Mouse (Mus musculus) liver, adult 2 months (tissue): ENCODE results near the gene Sf3b4.

ENCODE experiments used
- CTCF ChIP-seq: fragments of 200-500 bp; IDR thresholded peaks from 2 replicates; pipeline ENCODE4 v1.5.1; 2011; ENCODE audit warnings: low read depth, low read length, control low read depth
- POLR2A ChIP-seq: fragments of 200-500 bp; IDR thresholded peaks from 2 replicates; pipeline ENCODE4 v1.6.1; 2011; ENCODE audit warnings: low read length, control low read depth; ENCODE audit not compliant: insufficient read depth; ENCODE audit errors: extremely low read depth

GRCm38 (mm10) chr3:96175251-96175650, 3.1 kb downstream of the Sf3b4 start:
- TF ChIP-seq CTCF (no peak), POLR2A (no peak)
